In the genomic region with DNA sequence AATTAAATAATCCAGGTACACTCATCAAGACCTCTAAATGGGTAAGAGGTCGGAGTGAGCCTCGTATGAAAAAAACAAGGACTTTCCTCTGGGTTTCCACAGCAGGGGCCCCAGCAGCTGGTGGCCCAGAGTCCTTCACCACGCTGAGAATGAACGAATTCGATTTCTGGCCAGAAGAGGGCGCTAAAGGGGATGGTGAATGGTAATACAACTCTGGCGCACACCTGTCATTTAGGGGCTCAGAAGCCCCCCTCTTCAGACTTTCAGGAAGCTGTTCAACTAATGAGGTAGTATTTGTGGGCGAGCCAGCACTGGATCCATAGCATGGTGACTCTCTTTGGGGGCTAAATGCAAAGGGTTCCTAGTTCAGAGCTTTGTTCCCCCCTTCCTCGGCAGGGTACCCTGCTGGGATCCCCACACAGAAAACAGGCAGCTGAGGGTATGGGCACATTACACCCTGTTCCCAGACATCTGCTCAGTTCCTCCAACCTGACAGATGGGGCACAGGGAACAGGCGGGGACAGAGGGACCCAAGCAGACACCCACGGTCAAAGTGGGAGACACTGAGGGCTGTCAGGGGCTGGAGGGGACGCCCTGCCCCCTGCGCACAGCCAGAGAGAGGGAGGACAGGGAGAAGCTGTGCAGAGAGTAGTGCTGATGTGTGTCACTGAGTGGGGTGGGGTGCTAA, we compare ENCODE assay signal across 9 mouse cellular contexts. TPM values are rescaled to one million over a fixed set of nuclear protein-coding genes. Genes with fewer than 3 reads are reported as not detected.
A peak's percentile ranks its signal among the peaks of the same experiment; 100 is the strongest.
DNase-seq lines count a peak whose midpoint lies in the region; ATAC-seq lines count a peak whose summit lies in the region.
"Had no signal": no experiment of that assay in that cellular context is flagged by ENCODE, and none has a peak within 500 bp of the region (broad histone marks: within the 10 kb centered on the region; RNA-seq: fewer than 3 reads in every experiment).

No protein-coding gene starts in this region.

- ATAC-seq in hindbrain, embryonic 13.5 days (ENCODE audit: low FRiP score) = no peak
- peak; percentile 17; the same call in 1 of the 2 replicates for ATAC-seq in forebrain, embryonic 14.5 days

- no peak overlapping the region for H3K27ac ChIP-seq in hindbrain, embryonic 10.5 days
- no peak overlapping the region for H3K27ac ChIP-seq in hindbrain, embryonic 13.5 days
- H3K27ac ChIP-seq in forebrain, embryonic 14.5 days (ENCODE audit: low read depth, low read length) = no peak overlapping the region

- H3K36me3 ChIP-seq in hindbrain, embryonic 10.5 days = peaks cover 71% of the 10 kb centered on the region
- H3K36me3 ChIP-seq in hindbrain, embryonic 13.5 days = peaks cover 71% of the 10 kb centered on the region
- H3K36me3 ChIP-seq in forebrain, embryonic 14.5 days (ENCODE audit: control insufficient read depth, insufficient read depth, low read length) = peaks cover 57% of the 10 kb centered on the region

- WGBS in hindbrain, embryonic 10.5 days = 41% methylated on average over 13 of the region's 13 CpGs
- WGBS in hindbrain, embryonic 13.5 days = 35% methylated on average over 13 of the region's 13 CpGs
- 36% methylated on average over 13 of the region's 13 CpGs for WGBS in forebrain, embryonic 14.5 days

- no peak overlapping the region for H3K4me2 ChIP-seq in hindbrain, embryonic 13.5 days
- no peak overlapping the region for H3K4me2 ChIP-seq in forebrain, embryonic 14.5 days (ENCODE audit: low read length)

- H3K9ac ChIP-seq in hindbrain, embryonic 13.5 days = no peak overlapping the region; the same call in 1 of the 2 replicates
- no peak overlapping the region for H3K9ac ChIP-seq in forebrain, embryonic 14.5 days (ENCODE audit: low read length)

- H3K27me3 ChIP-seq in hindbrain, embryonic 10.5 days (ENCODE audit: insufficient read depth, poor library complexity, severe bottlenecking) = peaks cover 47% of the 10 kb centered on the region
- H3K27me3 ChIP-seq in hindbrain, embryonic 13.5 days = peaks cover 39% of the 10 kb centered on the region
- H3K27me3 ChIP-seq in forebrain, embryonic 14.5 days (replicated peaks; ENCODE audit: control insufficient read depth, insufficient read depth, low read length) = no peaks in the 10 kb centered on the region

- no peak overlapping the region for H3K4me3 ChIP-seq in hindbrain, embryonic 10.5 days
- no peak overlapping the region for H3K4me3 ChIP-seq in hindbrain, embryonic 13.5 days
- H3K4me3 ChIP-seq in forebrain, embryonic 14.5 days (ENCODE audit: low read depth, low read length) = no peak overlapping the region

- peaks cover 41% of the 10 kb centered on the region for H3K4me1 ChIP-seq in hindbrain, embryonic 10.5 days (replicated peaks)
- peaks cover 44% of the 10 kb centered on the region for H3K4me1 ChIP-seq in hindbrain, embryonic 13.5 days (replicated peaks)
- peaks cover 12% of the 10 kb centered on the region; the same call in 1 of the 2 replicates for H3K4me1 ChIP-seq in forebrain, embryonic 14.5 days (ENCODE audit: control insufficient read depth, insufficient read depth, low read length)

- peak; percentile 63 for DNase-seq in hindbrain, embryonic 10.5 days (ENCODE audit: low spot score)
- DNase-seq in CD8-positive naive resting alpha-beta T cell, adult 2 months (ENCODE audit: low read depth in 2 of 2, low spot score in 2 of 2) = peak; percentile 54 to 69
- peak; percentile 53 for DNase-seq in c-Kit-positive CD71-negative TER-119-negative erythroid progenitor cells, embryonic 14.5 days (ENCODE audit: low read depth)
- DNase-seq in forebrain, embryonic 14.5 days (ENCODE audit: low spot score) = peak; percentile 72
- peak; percentile 71 to 72 for DNase-seq in layer of hippocampus, postnatal 14 days (ENCODE audit: low spot score in 2 of 2)
- DNase-seq in naive thymus-derived CD4-positive, alpha-beta T cell, adult 2 months (ENCODE audit: low read depth) = peak; percentile 77
- no peak for DNase-seq in urinary bladder, postnatal 36 days (ENCODE audit: low spot score in 2 of 2)

- H3K9me3 ChIP-seq in hindbrain, embryonic 10.5 days = no peaks in the 10 kb centered on the region
- H3K9me3 ChIP-seq in hindbrain, embryonic 13.5 days = no peaks in the 10 kb centered on the region
- H3K9me3 ChIP-seq in forebrain, embryonic 14.5 days (replicated peaks; ENCODE audit: control insufficient read depth, low read length) = no peaks in the 10 kb centered on the region

RNA-seq across cellular contexts. Expression of a gene that starts 7.6 kb away (rescaled TPM):
- polyA plus RNA-seq in hindbrain, embryonic 10.5 days (2016; fragmentation: Nextera tagmentation; extraction: Ambion mirVana) = 35.6 and 49.1 TPM in 2 replicates
- 83.8 and 90.2 TPM in 2 replicates for polyA plus RNA-seq in hindbrain, embryonic 13.5 days (2015; fragmentation: Nextera tagmentation; extraction: Ambion mirVana)
- 47.8 and 79.3 TPM in 2 replicates for polyA plus RNA-seq in forebrain, embryonic 14.5 days (2014; fragmentation: Nextera tagmentation; extraction: Ambion mirVana)
- 1,000 to 10,000 TPM; 1,231 to 1,244 TPM for total RNA-seq in layer of hippocampus, postnatal 14 days (2021)

RNA-seq across cellular contexts. Expression of a gene that starts 7.7 kb away (rescaled TPM):
- 25.3 and 31.4 TPM in 2 replicates for polyA plus RNA-seq in hindbrain, embryonic 10.5 days (2016; fragmentation: Nextera tagmentation; extraction: Ambion mirVana)
- polyA plus RNA-seq in hindbrain, embryonic 13.5 days (2015; fragmentation: Nextera tagmentation; extraction: Ambion mirVana) = 40.0 and 40.3 TPM in 2 replicates
- 28.2 and 35.4 TPM in 2 replicates for polyA plus RNA-seq in forebrain, embryonic 14.5 days (2014; fragmentation: Nextera tagmentation; extraction: Ambion mirVana)
- total RNA-seq in layer of hippocampus, postnatal 14 days (2021) = 10 to 100 TPM; 59.2 to 59.4 TPM

RNA-seq across cellular contexts. Expression of a gene that starts 9.6 kb away (rescaled TPM):
- 0.73 and 1.8 TPM in 2 replicates for polyA plus RNA-seq in hindbrain, embryonic 10.5 days (2016; fragmentation: Nextera tagmentation; extraction: Ambion mirVana)
- polyA plus RNA-seq in hindbrain, embryonic 13.5 days (2015; fragmentation: Nextera tagmentation; extraction: Ambion mirVana) = 0.38 and 0.54 TPM in 2 replicates
- polyA plus RNA-seq in forebrain, embryonic 14.5 days (2014; fragmentation: Nextera tagmentation; extraction: Ambion mirVana) = 0.69 and 1.0 TPM in 2 replicates
- not detected for total RNA-seq in layer of hippocampus, postnatal 14 days (2021)
- total RNA-seq: left cerebral cortex, adult 18-20 months had no signal

Comparison
In these comparisons a context has a peak if more than half of its experiments do, and no peak if none do; other contexts are left out.
1. DNase-seq: peak in hindbrain, embryonic 10.5 days (single experiment), CD8-positive naive resting alpha-beta T cell, adult 2 months (2 of 2), c-Kit-positive CD71-negative TER-119-negative erythroid progenitor cells, embryonic 14.5 days (single experiment), forebrain, embryonic 14.5 days (single experiment), layer of hippocampus, postnatal 14 days (2 of 2) and naive thymus-derived CD4-positive, alpha-beta T cell, adult 2 months (single experiment); none in urinary bladder, postnatal 36 days (0 of 2).